Mouse (Mus musculus) heart, adult 2 months (tissue): Measurements from ENCODE around the gene Mospd2.

ENCODE experiments used
- EP300 ChIP-seq: fragments of 200-500 bp; IDR thresholded peaks from 2 replicates; pipeline ENCODE4 v1.6.1; 2011; ENCODE audit warnings: low read depth, low read length, control low read depth; ENCODE audit not compliant: insufficient read depth
- POLR2A ChIP-seq: fragments of 200-500 bp; IDR thresholded peaks from 2 replicates; pipeline ENCODE4 v1.6.1; 2011; ENCODE audit warnings: mild to moderate bottlenecking, low read depth, low read length, control low read depth; ENCODE audit not compliant: insufficient read depth

- TF ChIP-seq POLR2A: no peak
- TF ChIP-seq EP300: no peak
Measured at GRCm38 (mm10) chrX:164886260-164886659, 93.9 kb downstream of the Mospd2 start.
